16 mouse cellular contexts compared by ENCODE assay signal in genomic region chr3:136774196-136774595, GRCm38 (mm10).
"Had no signal": no experiment of that assay in that cellular context is flagged by ENCODE, and none has a peak within 500 bp of the region (broad histone marks: within the 10 kb centered on the region; RNA-seq: fewer than 3 reads in every experiment).

No protein-coding gene starts in this region.

- H3K9me3 ChIP-seq: liver, embryonic 13.5 days; megakaryocyte, embryonic 14.5 days; midbrain, embryonic 10.5 days; midbrain, embryonic 13.5 days; neural tube, embryonic 13.5 days had no signal

- H3K4me3 ChIP-seq: left cerebral cortex, adult 2 months; liver, embryonic 13.5 days; megakaryocyte, embryonic 14.5 days; midbrain, embryonic 10.5 days; midbrain, embryonic 13.5 days; myocyte; neural tube, embryonic 13.5 days had no signal

- DNase-seq: kidney, adult 9 months; kidney, postnatal 14 days; kidney, postnatal 4 days; layer of hippocampus, postnatal 36 days; liver, embryonic 13.5 days; lung, adult 2 months; lung, postnatal 36 days; thymus, adult 2 months; thymus, postnatal 14 days; thymus, postnatal 4 days had no signal

- H3K4me2 ChIP-seq: liver, embryonic 13.5 days; midbrain, embryonic 13.5 days; neural tube, embryonic 13.5 days had no signal

- H3K9ac ChIP-seq: liver, embryonic 13.5 days; midbrain, embryonic 13.5 days; neural tube, embryonic 13.5 days had no signal

- ATAC-seq: midbrain, embryonic 13.5 days had no signal

- H3K4me1 ChIP-seq: midbrain, embryonic 10.5 days had no signal

- H3K36me3 ChIP-seq: liver, embryonic 13.5 days; midbrain, embryonic 10.5 days; midbrain, embryonic 13.5 days; neural tube, embryonic 13.5 days had no signal

- H3K27me3 ChIP-seq: liver, embryonic 13.5 days; megakaryocyte, embryonic 14.5 days; midbrain, embryonic 13.5 days; neural tube, embryonic 13.5 days had no signal

- H3K27ac ChIP-seq: left cerebral cortex, adult 2 months; liver, embryonic 13.5 days; midbrain, embryonic 10.5 days; midbrain, embryonic 13.5 days; neural tube, embryonic 13.5 days had no signal
